Mouse (Mus musculus) hindbrain, embryonic 13.5 days (tissue): ENCODE data around the gene Cnbp. TPM values are rescaled to one million over a fixed set of nuclear protein-coding genes. Genes with fewer than 3 reads are reported as not detected.

Experiments used
- ATAC-seq: fragments of 200-750 bp; cut with Nextera tagmentation; 2 replicates; pipeline ENCODE4 v1.8.0; 2017; ENCODE audit warnings: moderate TSS enrichment; ENCODE audit not compliant: low FRiP score
- H3K27ac ChIP-seq: fragments of 300-500 bp; sonication (generic); 2 replicates; pipeline ENCODE4 v1.5.1; 2015; ENCODE audit warnings: inconsistent platforms, mild to moderate bottlenecking, moderate library complexity
- H3K27me3 ChIP-seq: fragments of 300-500 bp; sonication (generic); 2 replicates; pipeline ENCODE4 v1.6.1; 2015; ENCODE audit warnings: mild to moderate bottlenecking, inconsistent platforms
- H3K36me3 ChIP-seq: fragments of 300-500 bp; sonication (generic); 2 replicates; pipeline ENCODE4 v1.6.1; 2015; ENCODE audit warnings: mild to moderate bottlenecking, inconsistent platforms
- H3K4me1 ChIP-seq: fragments of 300-500 bp; sonication (generic); replicated peaks from 2 replicates; pipeline ENCODE4 v1.6.1; 2015; ENCODE audit warnings: inconsistent platforms
- H3K4me2 ChIP-seq: fragments of 300-500 bp; sonication (generic); 2 replicates; pipeline ENCODE4 v1.6.1; 2015; ENCODE audit warnings: inconsistent platforms, mild to moderate bottlenecking, moderate library complexity
- H3K4me3 ChIP-seq: fragments of 300-500 bp; sonication (generic); 2 replicates; pipeline ENCODE4 v1.5.1; 2015; ENCODE audit warnings: mild to moderate bottlenecking, inconsistent platforms
- H3K9ac ChIP-seq: fragments of 300-500 bp; sonication (generic); 2 replicates; pipeline ENCODE4 v1.6.1; 2015; ENCODE audit warnings: mild to moderate bottlenecking, inconsistent platforms
- H3K9me3 ChIP-seq: fragments of 300-500 bp; sonication (generic); 2 replicates; pipeline ENCODE4 v1.6.1; 2016; ENCODE audit warnings: inconsistent platforms
- WGBS: fragments of 180-500 bp; shearing (Covaris S2); methylation state at CpG from one replicate; pipeline ENCODE4 v1.1.7; 2015; 5-methylcytosine and 5-hydroxymethylcytosine counted together
- polyA plus RNA-seq: library from polyadenylated mRNA; unstranded; fragments of >200 nt; fragmentation: Nextera tagmentation; extraction: Ambion mirVana; gene quantifications from 2 replicates; pipeline ENCODE4 v1.2.1, GENCODE M21; 2015

Gene Cnbp
- polyA plus RNA-seq, 1 experiment from 2014 or later: 604 TPM

DNA sequence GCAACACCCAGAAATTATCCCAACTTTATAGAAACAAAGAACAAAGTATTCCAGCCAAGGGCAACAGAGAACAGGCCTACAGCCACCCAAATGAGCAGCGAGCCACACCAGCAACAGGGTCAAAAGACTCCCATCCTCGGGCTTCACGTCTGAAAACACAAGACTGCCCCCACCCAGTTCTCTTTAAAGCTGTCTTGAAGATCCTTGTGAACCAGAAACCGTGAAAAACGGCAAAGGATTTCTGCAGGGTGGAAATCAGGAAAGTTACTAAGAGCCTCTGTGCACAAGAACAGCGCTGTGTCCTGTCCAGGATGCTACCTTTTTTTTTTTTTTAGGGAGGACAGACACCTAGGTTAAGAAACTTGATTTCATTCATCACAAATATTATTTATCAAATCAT lies 40.6 kb downstream of the Cnbp start:
- H3K36me3 ChIP-seq: peaks cover 19% of the 10 kb centered on the region
- peak overlapping the region; percentile 84 for H3K4me2 ChIP-seq
- H3K9me3 ChIP-seq: no peaks in the 10 kb centered on the region
- H3K27ac ChIP-seq: no peak overlapping the region
- no peak for ATAC-seq
- H3K4me1 ChIP-seq: peaks cover 24% of the 10 kb centered on the region
- peak overlapping the region; percentile 74 for H3K4me3 ChIP-seq
- peak overlapping the region; percentile 30; the same call in 1 of the 2 replicates for H3K9ac ChIP-seq
- WGBS: 37% methylated on average over 6 of the region's 6 CpGs
- peaks cover 4% of the 10 kb centered on the region; the same call in 1 of the 2 replicates for H3K27me3 ChIP-seq

DNA sequence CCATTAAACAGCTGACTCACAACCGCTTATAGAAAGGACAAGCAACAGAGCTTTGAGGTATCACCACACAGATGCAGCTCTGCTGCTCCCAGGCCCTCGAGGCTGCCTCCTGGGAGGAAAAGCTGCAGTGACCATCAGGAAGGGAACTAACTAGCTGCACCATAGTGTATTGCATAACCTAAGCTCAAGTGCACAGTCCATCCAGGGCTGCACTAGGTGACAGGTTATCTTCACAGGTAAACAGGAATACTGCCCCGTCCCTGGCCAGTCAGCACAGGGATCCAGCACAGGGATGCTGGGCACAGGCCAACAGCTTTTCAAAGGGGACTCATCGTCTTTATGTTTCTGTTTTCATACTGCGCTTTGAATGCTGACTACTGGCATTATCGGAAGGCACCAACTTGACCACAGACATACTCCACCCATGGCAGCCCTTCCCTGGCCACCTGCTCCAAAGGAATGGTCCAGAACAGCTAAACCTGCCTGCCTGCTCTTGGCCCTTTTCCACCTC lies 41.2 kb downstream of the Cnbp start:
- 89% methylated on average over 6 of the region's 6 CpGs for WGBS

DNA sequence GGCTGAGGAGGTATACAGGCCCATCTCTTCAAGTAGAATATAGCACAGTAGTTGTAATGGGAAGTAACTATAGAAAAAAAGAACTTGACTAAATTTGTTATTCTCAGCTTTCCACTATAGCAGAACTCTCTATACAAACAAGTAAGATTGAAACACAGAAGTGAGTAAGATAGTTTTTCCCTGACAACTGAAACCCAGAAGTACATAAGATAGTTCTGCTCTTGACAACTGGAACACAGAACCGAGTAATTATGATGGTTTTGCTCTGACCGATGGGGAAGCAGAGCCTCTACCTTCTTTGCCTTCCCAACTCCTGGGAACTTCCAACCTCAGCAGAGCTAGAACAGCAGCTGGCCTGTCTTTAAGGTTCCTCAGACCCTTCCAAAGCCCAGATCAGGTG lies 41.8 kb downstream of the Cnbp start:
- Histone ChIP-seq H3K4me2 (no peak overlapping the region), H3K9ac (no peak overlapping the region), H3K4me1 (peaks cover 24% of the 10 kb centered on the region), H3K36me3 (peaks cover 17% of the 10 kb centered on the region), H3K4me3 (no peak overlapping the region), H3K9me3 (no peaks in the 10 kb centered on the region), H3K27me3 (peaks cover 4% of the 10 kb centered on the region; the same call in 1 of the 2 replicates), H3K27ac (no peak overlapping the region)
- ATAC-seq: no peak
- 93% methylated on average over 2 of the region's 2 CpGs for WGBS

More for the DNA sequence above, 41.2 kb downstream of the Cnbp start:
- Histone ChIP-seq H3K9ac (peak overlapping the region; percentile 51; the same call in 1 of the 2 replicates), H3K36me3 (peaks cover 15% of the 10 kb centered on the region), H3K4me1 (peaks cover 24% of the 10 kb centered on the region), H3K9me3 (no peaks in the 10 kb centered on the region), H3K27ac (no peak overlapping the region), H3K4me2 (0 out of 2 replicates have a peak overlapping the region, but pooled peaks have one; percentile 84), H3K27me3 (peaks cover 4% of the 10 kb centered on the region; the same call in 1 of the 2 replicates), H3K4me3 (no peak overlapping the region)
- ATAC-seq: no peak

DNA sequence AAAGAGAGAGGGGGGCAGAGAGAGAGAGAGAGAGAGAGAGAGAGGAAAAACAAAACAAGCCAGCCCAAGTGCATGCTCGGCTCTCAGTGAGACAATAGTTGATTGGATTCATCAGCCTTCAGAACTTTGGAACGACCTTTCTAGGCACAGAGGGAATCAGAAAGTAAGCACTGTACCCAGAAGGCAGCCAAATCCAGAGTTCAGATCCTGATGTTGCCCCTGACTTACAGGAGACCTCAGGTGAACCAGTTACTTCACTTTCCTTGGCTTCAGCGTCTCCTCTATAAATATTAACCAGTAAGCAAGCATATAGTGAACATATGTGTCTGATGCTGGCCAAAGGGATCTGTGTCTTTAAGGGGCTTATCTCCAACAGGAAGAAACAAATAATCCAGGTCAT lies 42.4 kb downstream of the Cnbp start:
- Histone ChIP-seq H3K36me3 (peaks cover 12% of the 10 kb centered on the region), H3K27me3 (peaks cover 4% of the 10 kb centered on the region; the same call in 1 of the 2 replicates), H3K4me3 (no peak overlapping the region), H3K9me3 (no peaks in the 10 kb centered on the region), H3K9ac (no peak overlapping the region), H3K27ac (no peak overlapping the region), H3K4me2 (no peak overlapping the region), H3K4me1 (peaks cover 24% of the 10 kb centered on the region)
- no peak for ATAC-seq
- 77% methylated on average over 3 of the region's 3 CpGs for WGBS

DNA sequence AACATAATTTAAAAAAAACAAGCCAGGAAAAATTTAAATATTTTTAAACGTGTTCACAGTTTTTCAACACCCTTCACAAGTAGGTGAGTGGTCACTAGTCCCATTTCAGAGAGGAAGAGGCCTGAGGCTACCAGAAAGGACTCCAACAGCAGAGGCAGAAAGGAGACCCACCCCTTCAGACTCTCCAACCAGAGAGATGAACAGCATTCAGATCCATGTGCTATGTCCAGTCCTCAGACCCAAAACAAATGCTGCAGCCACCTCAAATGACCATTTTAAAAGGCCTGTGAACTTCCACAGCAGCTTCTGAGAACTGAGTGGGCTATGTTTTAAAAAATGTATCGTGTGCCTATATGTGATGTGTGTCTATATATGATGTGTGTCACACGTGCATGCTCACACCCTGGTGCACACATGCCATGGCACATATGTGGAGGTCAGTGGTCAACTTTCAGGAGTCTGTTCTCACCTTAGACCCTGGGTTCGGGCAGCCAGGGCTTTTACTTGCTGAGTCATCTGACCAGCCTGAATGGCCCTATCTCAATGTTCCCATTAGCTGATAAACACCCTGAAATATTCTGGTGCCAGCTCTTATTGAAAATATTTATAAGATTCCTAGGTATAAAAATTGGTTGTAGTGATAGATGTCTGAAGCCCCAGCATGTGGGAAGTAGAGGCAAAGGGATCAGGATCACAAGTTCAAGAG lies 43.0 kb downstream of the Cnbp start:
- Histone ChIP-seq H3K4me2 (no peak overlapping the region), H3K4me3 (no peak overlapping the region), H3K36me3 (peaks cover 9% of the 10 kb centered on the region), H3K9ac (no peak overlapping the region), H3K27me3 (0 out of 2 replicates have a peak, but pooled peaks cover 4% of the 10 kb centered on the region), H3K9me3 (no peaks in the 10 kb centered on the region), H3K27ac (no peak overlapping the region), H3K4me1 (peaks cover 24% of the 10 kb centered on the region)
- WGBS: 84% methylated on average over 4 of the region's 4 CpGs
- no peak for ATAC-seq

DNA sequence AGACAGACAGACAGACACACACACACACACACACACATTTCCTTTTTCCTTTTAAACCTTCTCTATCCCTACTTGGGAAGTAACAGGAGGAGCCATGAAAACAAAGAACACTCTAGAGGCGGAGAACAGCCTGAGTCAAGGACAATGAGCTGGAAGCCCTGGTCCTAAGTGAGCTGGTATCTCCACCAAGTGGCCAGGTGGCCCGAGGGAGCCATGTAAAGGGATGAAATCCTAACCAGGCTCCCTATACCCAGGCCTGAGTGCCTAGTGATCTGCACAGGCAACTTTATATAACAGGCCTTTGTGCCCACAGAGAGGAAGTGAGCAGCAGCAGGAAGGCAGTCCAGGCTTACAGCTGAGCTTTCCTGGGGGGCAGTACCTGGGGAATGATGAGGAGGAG lies 44.0 kb downstream of the Cnbp start:
- H3K9me3 ChIP-seq: no peaks in the 10 kb centered on the region
- ATAC-seq: no peak
- 58% methylated on average over 2 of the region's 2 CpGs for WGBS

DNA sequence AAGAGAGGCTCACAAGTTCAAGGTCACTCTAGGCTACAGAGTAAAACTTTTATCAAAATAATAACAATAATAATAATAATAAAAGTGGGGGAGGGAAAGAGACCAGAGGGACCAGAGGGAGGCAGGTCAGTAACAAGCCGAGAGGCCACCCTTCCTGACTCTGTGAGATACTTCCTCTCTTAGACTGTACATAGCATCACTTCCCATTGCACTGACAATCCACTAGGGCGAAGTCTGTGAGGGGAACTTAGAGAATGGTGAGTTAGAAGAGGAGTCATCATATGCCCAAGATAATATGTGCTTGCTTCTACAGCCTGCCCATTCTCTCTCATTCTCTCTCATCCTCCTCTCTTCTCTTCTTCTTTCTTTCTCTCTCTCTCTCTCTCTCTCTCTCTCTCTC lies 44.9 kb downstream of the Cnbp start:
- H3K27ac ChIP-seq: no peak overlapping the region
- no peak for ATAC-seq
- no peak overlapping the region for H3K4me2 ChIP-seq
- H3K27me3 ChIP-seq: 0 out of 2 replicates have a peak, but pooled peaks cover 4% of the 10 kb centered on the region
- H3K9ac ChIP-seq: no peak overlapping the region
- peaks cover 12% of the 10 kb centered on the region for H3K36me3 ChIP-seq
- no peak overlapping the region for H3K4me3 ChIP-seq
- peaks cover 16% of the 10 kb centered on the region for H3K4me1 ChIP-seq
- 98% methylated on average over 2 of the region's 2 CpGs for WGBS
- H3K9me3 ChIP-seq: no peaks in the 10 kb centered on the region

More for the DNA sequence above, 44.0 kb downstream of the Cnbp start:
- Histone ChIP-seq H3K4me2 (no peak overlapping the region), H3K36me3 (peaks cover 12% of the 10 kb centered on the region), H3K27ac (no peak overlapping the region), H3K4me1 (peaks cover 19% of the 10 kb centered on the region), H3K4me3 (no peak overlapping the region), H3K27me3 (0 out of 2 replicates have a peak, but pooled peaks cover 4% of the 10 kb centered on the region), H3K9ac (no peak overlapping the region)

DNA sequence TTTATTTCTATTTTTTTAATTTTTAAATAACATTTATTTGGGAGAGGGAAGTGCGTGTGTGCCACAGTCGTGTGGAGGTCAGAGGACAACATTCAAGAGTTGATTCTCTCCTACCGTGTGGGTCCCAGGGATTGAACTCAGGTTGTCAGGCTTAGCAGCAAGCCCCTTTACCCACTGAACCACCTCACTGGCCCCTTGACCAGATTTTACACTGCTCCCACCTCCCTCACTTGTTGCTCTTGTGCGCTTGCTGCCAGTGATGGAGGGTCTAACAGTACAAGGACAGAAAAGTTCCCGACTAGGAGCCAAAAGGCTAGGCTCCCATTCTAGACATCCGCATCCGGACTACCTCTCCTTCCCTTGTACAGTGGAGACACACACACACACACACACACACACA lies 45.5 kb downstream of the Cnbp start:
- WGBS: 90% methylated on average over 7 of the region's 7 CpGs
- Histone ChIP-seq H3K36me3 (peaks cover 12% of the 10 kb centered on the region), H3K9me3 (no peaks in the 10 kb centered on the region), H3K4me1 (peaks cover 10% of the 10 kb centered on the region), H3K27me3 (0 out of 2 replicates have a peak, but pooled peaks cover 4% of the 10 kb centered on the region), H3K9ac (no peak overlapping the region), H3K4me2 (no peak overlapping the region), H3K27ac (no peak overlapping the region), H3K4me3 (no peak overlapping the region)
- ATAC-seq: no peak

DNA sequence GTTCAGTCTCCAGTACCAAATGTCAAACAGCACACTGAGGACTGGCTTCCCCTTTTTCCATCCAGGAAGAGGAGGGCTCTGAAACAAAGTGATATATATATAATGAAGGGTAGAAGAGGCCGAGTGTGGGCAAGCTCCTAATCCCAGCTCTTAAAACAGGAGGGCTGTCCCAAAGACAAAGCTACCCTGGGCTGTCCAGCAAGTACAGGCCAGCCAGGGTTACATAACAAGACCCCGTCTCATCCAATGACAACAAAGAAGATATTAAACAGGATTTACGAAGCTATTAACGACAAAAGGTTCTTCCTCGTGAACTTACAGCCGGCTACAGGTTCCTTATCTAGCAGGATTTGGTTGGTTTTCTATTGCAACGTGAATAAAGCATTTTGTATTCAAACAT lies 46.0 kb downstream of the Cnbp start:
- Histone ChIP-seq H3K4me2 (no peak overlapping the region), H3K27ac (no peak overlapping the region), H3K9me3 (no peaks in the 10 kb centered on the region), H3K36me3 (peaks cover 12% of the 10 kb centered on the region), H3K4me1 (peaks cover 4% of the 10 kb centered on the region), H3K9ac (no peak overlapping the region), H3K27me3 (0 out of 2 replicates have a peak, but pooled peaks cover 4% of the 10 kb centered on the region), H3K4me3 (no peak overlapping the region)
- ATAC-seq: no peak
- 93% methylated on average over 7 of the region's 7 CpGs for WGBS

DNA sequence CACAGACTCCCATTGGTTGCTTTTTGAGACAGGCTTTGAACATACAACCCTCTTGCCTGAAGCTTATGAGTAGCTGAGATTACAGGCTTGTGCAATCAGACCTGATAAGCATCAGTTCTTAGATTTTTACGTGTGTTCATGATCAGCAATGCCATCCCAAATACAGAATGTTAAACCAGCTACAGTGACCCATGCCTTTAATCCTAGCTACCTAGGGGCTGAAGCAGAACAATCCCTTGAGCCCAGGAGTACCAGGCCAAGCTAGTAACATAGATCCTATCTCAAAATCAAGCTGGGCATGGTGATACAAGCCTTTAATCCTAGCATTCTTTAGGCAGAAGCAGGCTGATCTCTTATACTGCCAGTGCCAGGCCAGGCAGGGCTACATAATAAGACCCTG lies 46.9 kb downstream of the Cnbp start:
- peaks cover 12% of the 10 kb centered on the region for H3K36me3 ChIP-seq
- ATAC-seq: no peak
- H3K4me1 ChIP-seq: no peaks in the 10 kb centered on the region
- H3K9ac ChIP-seq: no peak overlapping the region
- H3K4me3 ChIP-seq: no peak overlapping the region
- H3K27ac ChIP-seq: no peak overlapping the region
- no peak overlapping the region for H3K4me2 ChIP-seq
- 92% methylated on average over 1 of the region's 1 CpGs for WGBS
- H3K9me3 ChIP-seq: no peaks in the 10 kb centered on the region
- no peaks in the 10 kb centered on the region for H3K27me3 ChIP-seq

DNA sequence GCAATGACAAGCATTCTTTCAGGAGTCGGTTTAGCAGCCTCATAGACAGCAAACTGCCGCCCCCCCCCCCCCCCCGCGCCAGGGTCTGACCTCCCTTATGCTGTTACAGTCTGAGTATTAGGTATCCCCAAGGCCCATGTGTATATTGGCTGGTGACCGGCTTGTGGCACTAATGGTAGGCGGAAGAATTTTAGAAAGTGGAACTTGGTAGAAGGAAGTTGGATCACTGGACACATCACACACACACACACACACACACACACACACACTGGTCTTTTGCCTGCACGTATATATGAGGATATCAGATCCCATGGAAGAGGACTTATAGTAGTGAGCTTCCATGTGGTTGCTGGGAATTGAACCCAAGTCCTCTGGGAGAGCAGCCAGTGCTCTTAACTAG lies 48.4 kb downstream of the Cnbp start:
- no peak overlapping the region for H3K4me3 ChIP-seq
- peaks cover 12% of the 10 kb centered on the region for H3K36me3 ChIP-seq
- no peak for ATAC-seq
- H3K27me3 ChIP-seq: no peaks in the 10 kb centered on the region
- H3K9me3 ChIP-seq: no peaks in the 10 kb centered on the region
- H3K9ac ChIP-seq: no peak overlapping the region
- H3K27ac ChIP-seq: no peak overlapping the region
- H3K4me1 ChIP-seq: no peaks in the 10 kb centered on the region
- whole genome bisulfite sequencing: 91% methylated on average over 7 of the region's 7 CpGs
- no peak overlapping the region for H3K4me2 ChIP-seq

DNA sequence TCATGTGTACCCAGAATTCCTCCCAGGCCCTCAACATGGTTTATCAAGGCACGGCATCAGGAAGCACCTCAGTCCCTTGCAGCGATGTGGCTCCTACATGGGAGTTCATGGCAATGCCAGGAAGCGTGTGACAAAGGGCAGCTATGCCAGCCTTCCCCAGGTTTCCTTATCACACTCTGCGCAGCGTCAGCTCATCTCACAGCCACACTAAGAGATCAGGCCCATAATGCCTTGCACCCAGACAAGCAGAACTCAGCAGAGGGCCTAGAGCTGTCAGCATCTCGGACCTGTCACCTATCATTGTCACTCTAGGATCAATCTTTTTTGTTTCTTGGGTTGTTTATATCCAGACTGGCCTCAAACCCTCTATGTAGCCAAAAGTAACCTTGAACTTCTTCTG lies 51.3 kb downstream of the Cnbp start:
- H3K27ac ChIP-seq: no peak overlapping the region
- peaks cover 9% of the 10 kb centered on the region for H3K36me3 ChIP-seq
- H3K4me3 ChIP-seq: no peak overlapping the region
- no peak overlapping the region for H3K4me2 ChIP-seq
- no peaks in the 10 kb centered on the region for H3K27me3 ChIP-seq
- ATAC-seq: no peak
- no peaks in the 10 kb centered on the region for H3K4me1 ChIP-seq
- WGBS: 93% methylated on average over 6 of the region's 6 CpGs
- H3K9ac ChIP-seq: no peak overlapping the region
- no peaks in the 10 kb centered on the region for H3K9me3 ChIP-seq

DNA sequence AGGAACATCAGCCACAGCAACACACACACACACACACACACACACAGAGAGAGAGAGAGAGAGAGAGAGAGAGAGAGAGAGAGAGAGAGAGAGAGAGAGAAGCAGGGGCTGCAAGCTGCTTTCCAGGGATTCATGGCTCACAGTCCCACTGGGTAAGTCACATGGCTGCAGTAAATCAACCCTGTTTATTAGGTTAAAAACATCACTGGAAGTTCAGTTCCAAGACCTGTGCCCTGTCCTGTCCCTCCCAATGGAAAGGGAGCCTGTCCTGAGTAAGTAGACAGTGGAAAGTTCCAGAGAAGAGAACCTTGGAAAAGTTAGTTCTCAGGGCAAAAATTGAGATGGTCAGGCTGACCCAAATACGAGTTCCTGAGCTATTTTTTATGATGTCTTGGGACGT lies 53.6 kb downstream of the Cnbp start:
- Histone ChIP-seq H3K4me1 (no peaks in the 10 kb centered on the region), H3K36me3 (peaks cover 20% of the 10 kb centered on the region), H3K27me3 (no peaks in the 10 kb centered on the region), H3K27ac (no peak overlapping the region), H3K4me2 (no peak overlapping the region), H3K9me3 (no peaks in the 10 kb centered on the region), H3K4me3 (no peak overlapping the region), H3K9ac (no peak overlapping the region)
- ATAC-seq: no peak
- 73% methylated on average over 2 of the region's 2 CpGs for WGBS
